ENCODE assay signal across 10 mouse cellular contexts in the genomic region with DNA sequence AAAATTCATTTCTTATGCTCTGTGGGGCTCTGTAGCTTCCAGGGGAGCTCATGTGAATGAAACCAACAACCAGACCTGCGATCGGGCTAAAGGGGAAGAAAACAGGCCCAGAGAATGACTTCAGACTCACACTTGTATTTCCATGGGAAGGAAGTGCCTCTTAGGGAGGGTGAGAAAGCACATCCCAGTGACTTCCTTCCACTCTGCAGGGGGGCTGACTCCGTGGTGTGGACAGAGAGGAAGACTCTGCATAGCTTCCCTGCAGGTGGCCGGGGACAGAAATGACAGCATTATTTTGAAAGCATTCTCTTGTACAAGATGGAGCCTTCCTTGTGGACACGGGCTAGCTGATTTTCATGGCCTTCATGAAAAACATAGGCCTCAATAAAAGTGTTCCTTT.
DNase-seq lines count a peak whose midpoint lies in the region; ATAC-seq lines count a peak whose summit lies in the region.
"Had no signal": no experiment of that assay in that cellular context is flagged by ENCODE, and none has a peak within 500 bp of the region (broad histone marks: within the 10 kb centered on the region; RNA-seq: fewer than 3 reads in every experiment).

No protein-coding gene starts in this region.

- no peak for ATAC-seq in cerebellum, adult (ENCODE audit: insufficient number of reproducible peaks, low FRiP score, low TSS enrichment)
- ATAC-seq in hindbrain, embryonic 11.5 days (ENCODE audit: low FRiP score), result no peak
- no peak for ATAC-seq in midbrain, embryonic 13.5 days
- ATAC-seq in intestine, embryonic 16.5 days, result no peak
- ATAC-seq: intestine, embryonic 15.5 days; liver, postnatal 0 days had no signal

- H3K4me1 ChIP-seq in hindbrain, embryonic 11.5 days (replicated peaks; ENCODE audit: control insufficient read depth, insufficient read depth, low read length), result no peaks in the 10 kb centered on the region
- H3K4me1 ChIP-seq in midbrain, embryonic 13.5 days (replicated peaks), result peaks cover 33% of the 10 kb centered on the region
- no peaks in the 10 kb centered on the region for H3K4me1 ChIP-seq in intestine, embryonic 16.5 days (ENCODE audit: control insufficient read depth, insufficient read depth, low read length)
- H3K4me1 ChIP-seq: intestine, embryonic 15.5 days had no signal

- H3K4me2 ChIP-seq in hindbrain, embryonic 11.5 days (replicated peaks; ENCODE audit: low read depth, low read length), result no peak overlapping the region
- H3K4me2 ChIP-seq in midbrain, embryonic 13.5 days (replicated peaks), result no peak overlapping the region
- H3K4me2 ChIP-seq in intestine, embryonic 16.5 days (ENCODE audit: low read depth, low read length), result no peak overlapping the region
- H3K4me2 ChIP-seq: intestine, embryonic 15.5 days had no signal

- no peak overlapping the region for H3K9ac ChIP-seq in hindbrain, embryonic 11.5 days (ENCODE audit: low read depth, low read length)
- H3K9ac ChIP-seq in midbrain, embryonic 13.5 days (replicated peaks), result no peak overlapping the region
- H3K9ac ChIP-seq in intestine, embryonic 16.5 days (ENCODE audit: low read depth, low read length), result no peak overlapping the region
- H3K9ac ChIP-seq: intestine, embryonic 15.5 days; liver, postnatal 0 days had no signal

- no peak overlapping the region for H3K4me3 ChIP-seq in hindbrain, embryonic 11.5 days (ENCODE audit: low read depth, low read length)
- H3K4me3 ChIP-seq in midbrain, embryonic 13.5 days (replicated peaks), result no peak overlapping the region
- H3K4me3 ChIP-seq in intestine, embryonic 16.5 days (ENCODE audit: low read length), result no peak overlapping the region
- H3K4me3 ChIP-seq: intestine, embryonic 15.5 days had no signal

- H3K27me3 ChIP-seq in hindbrain, embryonic 11.5 days (ENCODE audit: control insufficient read depth, insufficient read depth, low read length), result no peaks in the 10 kb centered on the region
- no peaks in the 10 kb centered on the region for H3K27me3 ChIP-seq in midbrain, embryonic 13.5 days
- H3K27me3 ChIP-seq in intestine, embryonic 16.5 days (replicated peaks; ENCODE audit: control insufficient read depth, insufficient read depth, low read length), result no peaks in the 10 kb centered on the region
- H3K27me3 ChIP-seq: intestine, embryonic 15.5 days had no signal

- peak; percentile 35 for DNase-seq in cerebellum, adult 11-12 months
- DNase-seq in left cerebral cortex, postnatal 4 days, result peak; percentile 21
- DNase-seq in left cerebral cortex, adult 18-20 months (ENCODE audit: low spot score in 2 of 2), result no peak
- no peak for DNase-seq in hindbrain, embryonic 11.5 days (ENCODE audit: low spot score)
- no peak for DNase-seq in frontal cortex, postnatal 36 days (ENCODE audit: low spot score in 2 of 2)
- DNase-seq: liver, postnatal 0 days had no signal

- peak overlapping the region; percentile 30; the same call in 1 of the 2 replicates for H3K27ac ChIP-seq in hindbrain, embryonic 11.5 days (ENCODE audit: low read depth, low read length)
- H3K27ac ChIP-seq in midbrain, embryonic 13.5 days, result peak overlapping the region; percentile 12
- no peak overlapping the region for H3K27ac ChIP-seq in intestine, embryonic 16.5 days (ENCODE audit: low read length)
- H3K27ac ChIP-seq: intestine, embryonic 15.5 days had no signal

- no peaks in the 10 kb centered on the region for H3K36me3 ChIP-seq in hindbrain, embryonic 11.5 days (ENCODE audit: control insufficient read depth, insufficient read depth, low read length)
- peaks cover 8% of the 10 kb centered on the region; the same call in 1 of the 2 replicates for H3K36me3 ChIP-seq in midbrain, embryonic 13.5 days
- H3K36me3 ChIP-seq in intestine, embryonic 16.5 days (ENCODE audit: control insufficient read depth, insufficient read depth, low read length), result no peaks in the 10 kb centered on the region
- H3K36me3 ChIP-seq: intestine, embryonic 15.5 days had no signal

- 44% methylated on average over 5 of the region's 5 CpGs for WGBS in hindbrain, embryonic 11.5 days
- 45% methylated on average over 5 of the region's 5 CpGs for WGBS in midbrain, embryonic 13.5 days
- WGBS in intestine, embryonic 16.5 days, result 59% methylated on average over 5 of the region's 5 CpGs

- no peaks in the 10 kb centered on the region for H3K9me3 ChIP-seq in hindbrain, embryonic 11.5 days (ENCODE audit: control insufficient read depth, low read length)
- no peaks in the 10 kb centered on the region for H3K9me3 ChIP-seq in midbrain, embryonic 13.5 days
- H3K9me3 ChIP-seq in intestine, embryonic 16.5 days (ENCODE audit: control insufficient read depth, low read length), result no peaks in the 10 kb centered on the region
- H3K9me3 ChIP-seq: intestine, embryonic 15.5 days had no signal

- intact Hi-C loops in left cerebral cortex, postnatal 4 days (cut with DNase I), result no loop called here

Comparison
In these comparisons a context has a peak if more than half of its experiments do, and no peak if none do; other contexts are left out.
1. DNase-seq: peak in cerebellum, adult 11-12 months (single experiment) and left cerebral cortex, postnatal 4 days (single experiment); none in left cerebral cortex, adult 18-20 months (0 of 2), hindbrain, embryonic 11.5 days (single experiment) and frontal cortex, postnatal 36 days (0 of 2).